Mouse (Mus musculus): ENCODE results near the gene Efna2.

- TF ChIP-seq POLR2A (IDR thresholded peaks at IDR 0.05; ENCODE audit: low read depth, low read length) (no peak), NELFE (IDR thresholded peaks at IDR 0.05; ENCODE audit: low read depth, low read length) (no peak), TCF12 (IDR thresholded peaks at IDR 0.05; ENCODE audit: low read depth, low read length) (no peak), USF1 (IDR thresholded peaks at IDR 0.05; ENCODE audit: low read depth, low read length) (no peak), ZKSCAN1 (IDR thresholded peaks at IDR 0.05; ENCODE audit: borderline replicate concordance, low read depth, low read length) (no peak), MEF2A (IDR thresholded peaks at IDR 0.05; ENCODE audit: borderline replicate concordance, low read depth, low read length) (no peak), CTCF (conservative IDR thresholded peaks at IDR 0.05 in 1 of 2, IDR thresholded peaks at IDR 0.05 in 1 of 2; ENCODE audit: low read depth in 2 of 2, low read length in 2 of 2) (no peak), BHLHE40 (IDR thresholded peaks at IDR 0.05; ENCODE audit: low read depth, low read length) (no peak), PAX5 (IDR thresholded peaks at IDR 0.05; ENCODE audit: low read length) (no peak), ZC3H11A (IDR thresholded peaks at IDR 0.05; ENCODE audit: low read depth, low read length) (no peak)
Observed at GRCm38 (mm10) chr10:80227877-80228775, 48.8 kb downstream of the Efna2 start.

All from CH12.LX (cell line).